Mouse (Mus musculus): ENCODE data around the gene Klhl29. TPM values are rescaled to one million over a fixed set of nuclear protein-coding genes. Genes with fewer than 3 reads are reported as not detected.

The Klhl29 gene
- total RNA-seq, 2 experiments from 2014 or later, result 0.39 to 0.42 TPM

GRCm38 (mm10) chr12:5242551-5243330, 132.7 kb downstream of the Klhl29 start:
- intact Hi-C loops (cut with DNase I), result no loop called here

DNA sequence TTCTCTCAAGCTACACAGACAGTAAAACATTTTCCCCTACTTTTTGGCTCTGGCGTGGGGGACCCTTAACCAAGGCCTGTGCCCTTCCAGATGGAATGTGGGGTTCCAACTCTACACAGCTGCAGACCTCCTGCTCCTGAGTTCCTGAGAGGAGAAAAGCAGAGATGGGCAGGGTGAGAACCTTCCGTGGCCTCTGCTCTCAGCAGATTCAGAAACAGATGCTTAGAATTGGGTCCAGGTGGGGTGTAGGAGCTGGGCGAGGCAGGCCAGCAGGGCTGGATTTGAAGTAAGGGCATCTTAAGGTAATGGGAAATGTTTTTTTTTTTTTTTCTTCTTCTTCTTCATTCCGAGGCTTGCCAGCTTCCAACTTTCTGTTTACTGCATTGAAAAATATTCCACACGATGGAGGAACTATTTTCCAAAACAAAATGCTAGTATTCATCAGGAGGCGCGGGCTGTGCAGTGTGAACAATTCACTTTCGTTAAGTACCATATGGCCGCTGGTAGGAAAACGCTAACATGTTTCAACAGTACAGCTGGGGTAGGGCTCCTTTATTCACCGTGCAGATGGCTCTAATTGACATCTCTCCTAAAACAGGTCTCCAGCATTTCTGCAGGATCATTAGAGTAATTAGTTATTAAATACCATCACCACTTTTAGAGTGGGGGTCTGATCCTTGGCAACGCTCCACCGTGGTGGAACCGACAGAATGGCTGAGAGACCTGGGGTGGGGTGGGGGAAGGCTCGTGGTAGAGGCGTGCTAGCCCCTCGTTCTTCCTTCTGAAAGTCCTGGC, 135.8 kb downstream of the Klhl29 start:
- DNase-seq (ENCODE audit: low spot score), result no peak
- intact Hi-C loops (cut with DNase I), result no loop called here

More at GRCm38 (mm10) chr12:5242551-5243330, 132.7 kb downstream of the Klhl29 start:
- DNase-seq (ENCODE audit: low spot score), result no peak

DNA sequence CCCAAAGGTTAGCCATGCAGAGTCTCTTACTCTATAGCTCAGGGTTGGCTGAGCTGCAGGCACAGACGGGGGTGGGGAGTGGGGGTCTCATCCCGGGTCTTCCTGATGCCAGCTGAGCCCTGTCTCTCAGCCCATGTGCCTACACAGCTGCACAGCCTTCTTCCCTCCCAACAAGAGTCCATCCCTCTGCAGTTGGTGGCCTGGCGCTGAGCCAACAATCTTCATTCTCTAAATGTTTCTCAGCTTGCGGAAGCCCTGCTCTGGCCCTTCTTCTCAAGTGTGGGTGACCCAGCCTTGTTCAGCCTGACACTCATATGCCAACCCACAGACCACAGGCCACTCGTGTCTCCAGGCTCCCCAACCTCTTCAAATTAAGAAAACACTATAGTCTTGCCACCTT, 138.4 kb downstream of the Klhl29 start:
- intact Hi-C loops (cut with DNase I), result no loop called here
- DNase-seq (ENCODE audit: low spot score), result no peak

DNA sequence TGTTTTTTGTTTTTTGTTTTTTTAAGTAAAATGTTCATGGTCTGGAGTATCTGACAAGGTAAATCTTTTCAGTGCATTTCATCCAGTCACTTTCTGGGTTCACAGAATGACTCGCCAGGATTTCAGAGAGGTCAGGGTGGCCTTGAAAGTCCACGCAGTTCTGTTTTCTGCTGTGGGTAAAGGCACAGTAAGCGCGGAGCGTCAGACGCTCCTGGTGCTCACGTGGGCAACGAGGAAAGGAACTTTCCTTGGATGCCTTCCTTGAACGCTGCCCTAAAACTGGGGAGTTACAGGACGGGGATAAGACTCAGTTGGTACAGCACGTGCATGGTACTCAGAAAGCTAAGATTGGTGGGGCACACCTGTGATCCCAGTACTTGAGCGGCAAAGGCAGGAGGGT, 139.9 kb downstream of the Klhl29 start:
- intact Hi-C loops (cut with DNase I), result no loop called here

GRCm38 (mm10) chr12:5230504-5230903, 145.0 kb downstream of the Klhl29 start:
- no peak for DNase-seq (ENCODE audit: low spot score)
- intact Hi-C loops (cut with DNase I), result no loop called here

More for the DNA sequence above, 139.9 kb downstream of the Klhl29 start:
- DNase-seq (ENCODE audit: low spot score), result no peak

GRCm38 (mm10) chr12:5226676-5227654, 148.5 kb downstream of the Klhl29 start:
- DNase-seq (ENCODE audit: low spot score), result no peak
- intact Hi-C loops (cut with DNase I), result no loop called here

- DNase-seq (ENCODE audit: low spot score), result no peak
- intact Hi-C loops (cut with DNase I), result no loop called here
Observed at GRCm38 (mm10) chr12:5223595-5223994, 151.9 kb downstream of the Klhl29 start.

DNA sequence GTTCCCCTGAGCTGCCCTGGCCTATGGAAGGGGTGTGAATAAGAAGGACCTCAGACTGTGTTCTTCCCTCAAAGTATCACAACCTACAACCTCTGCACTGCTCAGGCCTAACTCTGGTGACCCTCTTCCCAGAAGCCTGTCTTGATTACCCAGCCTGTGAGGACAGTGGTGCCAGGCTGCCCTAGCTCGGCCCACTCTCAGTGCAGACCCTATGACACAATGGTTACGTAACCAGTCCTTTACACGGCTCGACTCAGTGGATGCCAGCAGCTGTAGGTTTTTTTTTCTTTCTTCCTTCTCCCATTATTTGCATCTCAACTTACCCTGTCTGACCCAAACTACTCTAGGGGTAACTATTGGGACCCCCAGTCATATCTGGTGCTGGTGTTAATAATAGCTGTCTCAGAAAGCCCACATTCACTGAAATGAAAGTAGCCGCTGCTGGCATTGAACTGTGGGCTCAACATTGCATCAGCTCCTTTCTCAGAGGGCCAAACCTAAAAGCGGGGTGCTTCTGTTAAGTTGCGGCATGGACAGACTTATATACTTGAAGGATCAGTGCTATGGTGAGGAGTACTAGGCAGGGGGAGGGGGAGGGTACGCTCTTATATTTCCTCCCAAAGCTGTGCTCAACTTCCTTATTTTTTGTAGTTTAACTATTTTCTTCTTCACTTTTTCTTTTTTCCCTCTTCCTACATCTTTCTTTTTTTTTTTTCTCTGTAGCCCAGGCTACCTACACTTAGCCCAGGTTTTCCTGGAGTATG, 152.9 kb downstream of the Klhl29 start:
- DNase-seq (ENCODE audit: low spot score), result no peak
- intact Hi-C loops (cut with DNase I), result no loop called here

DNA sequence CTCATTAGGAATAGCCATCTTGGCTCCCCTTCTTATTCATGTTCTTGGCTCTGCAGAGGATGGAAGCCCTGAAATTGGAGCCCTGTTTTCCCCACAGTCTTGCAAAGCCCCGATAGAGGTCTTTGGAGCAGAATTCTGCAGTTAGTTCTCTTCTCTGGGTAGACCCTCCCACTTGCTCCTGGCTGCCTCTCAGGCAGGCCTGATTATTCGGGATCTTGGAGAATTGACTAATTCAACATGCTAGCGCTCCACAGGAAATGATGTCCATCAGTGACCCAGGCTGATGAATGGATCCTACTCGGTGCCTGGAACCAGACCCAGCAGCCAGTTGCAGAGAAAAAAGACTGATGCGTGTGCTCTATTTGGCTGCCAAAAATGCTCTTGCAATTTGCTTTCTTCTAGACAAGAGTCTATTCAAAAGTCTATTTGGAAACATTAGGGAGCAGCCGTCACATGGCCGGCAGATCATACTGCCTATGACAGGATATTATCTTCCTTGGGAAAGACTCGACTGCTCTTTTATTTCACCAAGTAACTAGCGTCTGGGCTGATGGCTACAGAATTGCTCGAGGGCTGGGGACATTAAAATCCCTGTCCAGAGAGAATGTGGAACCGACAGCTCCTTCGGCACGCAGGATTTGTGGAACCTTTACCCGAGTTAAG, 155.4 kb downstream of the Klhl29 start:
- intact Hi-C loops (cut with DNase I), result no loop called here

GRCm38 (mm10) chr12:5215836-5216747, 159.4 kb downstream of the Klhl29 start:
- intact Hi-C loops (cut with DNase I), result no loop called here
- DNase-seq (ENCODE audit: low spot score), result no peak

More for the DNA sequence above, 155.4 kb downstream of the Klhl29 start:
- peak; percentile 35 for DNase-seq (ENCODE audit: low spot score)

- intact Hi-C loops (cut with DNase I), result no loop called here
- no peak for DNase-seq (ENCODE audit: low spot score)
Observed at GRCm38 (mm10) chr12:5214266-5214665, 161.2 kb downstream of the Klhl29 start.

GRCm38 (mm10) chr12:5213339-5214104, 162.0 kb downstream of the Klhl29 start:
- peak; percentile 35 for DNase-seq (ENCODE audit: low spot score)
- intact Hi-C loops (cut with DNase I), result no loop called here

DNA sequence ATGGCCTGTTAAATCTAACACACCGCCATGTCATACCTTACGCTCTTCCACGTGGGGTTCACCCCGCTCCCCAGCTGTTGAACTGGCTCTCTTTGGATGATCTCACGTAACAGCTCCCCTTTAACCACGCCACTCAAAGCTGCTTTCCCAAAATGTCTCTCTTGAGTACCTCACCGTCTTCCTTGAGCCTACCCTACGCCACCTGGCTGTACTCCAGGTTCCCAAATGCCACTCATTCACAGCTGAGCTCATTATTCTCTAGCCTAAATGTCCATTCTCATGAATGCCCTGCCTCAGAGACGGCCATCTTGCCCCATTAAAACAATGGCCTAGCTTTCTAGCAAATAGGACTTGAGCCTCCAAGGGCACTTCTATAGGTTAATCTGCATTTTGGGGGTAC, 163.6 kb downstream of the Klhl29 start:
- intact Hi-C loops (cut with DNase I), result no loop called here
- DNase-seq (ENCODE audit: low spot score), result no peak

DNA sequence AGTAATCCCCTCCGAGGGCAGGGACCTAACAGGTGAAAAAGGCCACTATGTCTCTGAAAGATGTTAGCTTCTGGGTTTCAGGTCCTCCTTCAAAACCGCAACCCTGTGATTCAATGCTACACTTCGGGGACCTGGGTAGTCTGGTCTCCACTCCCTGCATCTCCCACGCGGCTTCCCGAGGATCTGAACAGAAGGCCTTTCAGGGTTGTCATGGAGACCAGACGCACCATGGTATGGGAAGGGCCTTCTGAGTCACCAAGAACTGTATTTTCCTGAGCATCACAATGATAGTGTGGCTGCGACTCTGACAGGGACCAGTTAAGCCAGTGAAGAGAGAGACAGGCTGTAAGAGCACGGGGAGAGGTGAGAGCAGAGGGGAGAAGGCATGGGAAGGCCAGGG, 164.7 kb downstream of the Klhl29 start:
- DNase-seq (ENCODE audit: low spot score), result no peak
- intact Hi-C loops (cut with DNase I), result no loop called here

DNA sequence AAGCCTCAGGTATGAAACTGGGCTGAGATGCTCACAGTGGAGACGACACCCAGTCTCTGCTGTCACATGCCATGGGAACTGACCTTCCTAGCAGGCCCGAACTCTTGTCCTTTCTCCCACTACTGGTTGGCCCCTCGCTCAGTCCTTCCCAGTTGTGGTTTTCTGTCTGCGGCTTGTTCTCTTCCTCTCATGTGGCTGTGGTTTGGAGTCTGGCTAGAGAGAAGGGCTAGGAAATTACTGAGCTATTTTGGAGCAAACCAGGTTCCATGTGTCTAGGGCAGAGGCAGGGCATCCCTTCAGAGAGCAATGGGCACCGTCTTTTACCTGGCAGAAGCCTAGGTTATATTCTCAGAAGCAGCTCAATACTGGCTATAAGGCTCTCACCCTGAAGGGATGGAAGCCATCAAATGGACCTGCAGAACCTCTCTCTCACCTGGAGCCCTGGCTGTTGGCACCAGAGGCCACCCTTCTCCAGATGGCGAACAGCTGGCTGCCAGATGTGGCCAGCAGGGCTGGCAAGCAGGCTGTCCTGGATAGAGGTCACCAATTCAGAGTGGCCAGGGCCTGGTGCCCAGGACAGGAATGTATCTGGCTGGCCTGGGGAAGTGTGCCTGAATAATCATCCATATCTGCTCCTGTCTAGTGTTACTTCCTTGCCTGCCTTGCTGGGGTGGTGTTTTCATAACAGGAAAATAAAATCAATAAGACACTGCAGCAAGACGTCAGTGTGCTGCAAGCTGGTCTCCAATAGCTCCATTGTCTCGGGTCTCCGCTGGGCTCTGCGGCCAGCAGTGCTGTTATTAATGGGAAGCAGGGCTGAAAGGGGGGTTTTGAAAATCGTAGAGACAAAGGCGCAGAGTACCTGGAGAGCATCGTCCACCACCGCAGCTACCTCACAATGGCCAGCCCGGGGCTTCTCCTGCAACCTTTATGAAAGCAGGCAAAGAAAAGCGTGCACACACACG, 167.3 kb downstream of the Klhl29 start:
- no peak for DNase-seq (ENCODE audit: low spot score)
- intact Hi-C loops (cut with DNase I), result no loop called here

GRCm38 (mm10) chr12:5207172-5207571, 168.3 kb downstream of the Klhl29 start:
- intact Hi-C loops (cut with DNase I), result no loop called here
- DNase-seq (ENCODE audit: low spot score), result no peak

Data from heart, postnatal 25 days (tissue).